Mouse (Mus musculus): Measurements from ENCODE around the gene Mdm2. TPM values are rescaled to one million over a fixed set of nuclear protein-coding genes. Genes with fewer than 3 reads are reported as not detected.

The Mdm2 gene
- polyA plus RNA-seq, 1 experiment, result 36.0 TPM

- Histone ChIP-seq H3ac (ENCODE audit: control insufficient read depth, insufficient read length, low read depth) (no peak overlapping the region), H3K36me3 (ENCODE audit: control insufficient read depth, insufficient read depth) (no peaks in the 10 kb centered on the region), H3K4me3 (ENCODE audit: insufficient read depth, poor library complexity, severe bottlenecking) (no peak overlapping the region), H3K79me2 (ENCODE audit: control insufficient read depth, insufficient read depth) (no peaks in the 10 kb centered on the region), H3K27me3 (ENCODE audit: control insufficient read depth, insufficient read depth, insufficient read length) (peaks cover 5% of the 10 kb centered on the region), H3K79me3 (ENCODE audit: low read depth) (no peaks in the 10 kb centered on the region)
- TF ChIP-seq USF1 (IDR thresholded peaks at IDR 0.05; ENCODE audit: low read depth) (no peak), MYOD1 (IDR thresholded peaks at IDR 0.05; ENCODE audit: control insufficient read depth, insufficient read length, low read depth) (no peak), MAX (IDR thresholded peaks at IDR 0.05) (no peak), CTCF (IDR thresholded peaks at IDR 0.05; ENCODE audit: control insufficient read depth, insufficient read depth, insufficient read length) (no peak), CEBPB (IDR thresholded peaks at IDR 0.05; ENCODE audit: low read depth) (no peak), MYOG (IDR thresholded peaks at IDR 0.05; ENCODE audit: control insufficient read depth, extremely low read depth, insufficient read length) (no peak), FOSL1 (IDR thresholded peaks at IDR 0.05; ENCODE audit: insufficient read depth, low read length, poor library complexity, severe bottlenecking) (no peak)
Observed at GRCm38 (mm10) chr10:117639899-117640594, 70.5 kb downstream of the Mdm2 start.

DNA sequence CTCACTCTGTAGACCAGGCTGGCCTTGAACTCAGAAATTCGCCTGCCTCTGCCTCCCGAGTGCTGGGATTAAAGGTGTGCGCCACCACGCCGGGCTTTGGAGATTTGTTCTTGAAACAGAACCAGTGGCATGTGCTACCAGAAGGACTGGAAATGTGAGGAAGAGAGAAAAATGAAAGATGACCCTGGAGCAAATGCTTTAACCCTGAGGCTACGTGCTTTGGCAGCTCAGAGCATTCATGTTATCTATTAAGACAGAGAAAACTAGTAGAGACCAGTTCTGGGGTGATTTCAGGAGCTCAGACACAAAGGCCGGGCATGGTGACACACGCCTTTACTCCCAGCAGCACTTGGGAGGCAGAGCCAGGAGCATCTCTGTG lies 71.3 kb downstream of the Mdm2 start:
- Histone ChIP-seq H3K79me2 (ENCODE audit: control insufficient read depth, insufficient read depth) (no peaks in the 10 kb centered on the region), H3K36me3 (ENCODE audit: control insufficient read depth, insufficient read depth) (no peaks in the 10 kb centered on the region), H3K79me3 (ENCODE audit: low read depth) (no peaks in the 10 kb centered on the region), H3ac (ENCODE audit: control insufficient read depth, insufficient read length, low read depth) (no peak overlapping the region), H3K27me3 (ENCODE audit: control insufficient read depth, insufficient read depth, insufficient read length) (peaks cover 8% of the 10 kb centered on the region), H3K4me3 (ENCODE audit: insufficient read depth, poor library complexity, severe bottlenecking) (no peak overlapping the region)
- TF ChIP-seq FOSL1 (IDR thresholded peaks at IDR 0.05; ENCODE audit: insufficient read depth, low read length, poor library complexity, severe bottlenecking) (no peak), USF1 (IDR thresholded peaks at IDR 0.05; ENCODE audit: low read depth) (no peak), CTCF (IDR thresholded peaks at IDR 0.05; ENCODE audit: control insufficient read depth, insufficient read depth, insufficient read length) (no peak)

Other genes with a start within 250 kb of the Mdm2 start
- gene Cpm, start 81.3 kb downstream of the Mdm2 start, polyA plus RNA-seq (2012; fragmentation: generic; extraction: Trizol), result 0.06 TPM
- gene Slc35e3, start 35.6 kb upstream of the Mdm2 start, polyA plus RNA-seq (2012; fragmentation: generic; extraction: Trizol), result 12.8 TPM
- gene Nup107, start 81.9 kb upstream of the Mdm2 start, polyA plus RNA-seq (2012; fragmentation: generic; extraction: Trizol), result 41.2 TPM
- gene Rap1b, start 135.3 kb upstream of the Mdm2 start, polyA plus RNA-seq (2012; fragmentation: generic; extraction: Trizol), result 54.9 TPM

Measured in C2C12 (cell line).